Mouse (Mus musculus) liver, postnatal 0 days (tissue): ENCODE data around the gene Rbfox2.

Source experiments
- CTCF ChIP-seq: sonication (generic); IDR thresholded peaks from 2 replicates; pipeline ENCODE4 v1.5.1; 2016; ENCODE audit warnings: antibody characterized with exemption, low read depth
- EP300 ChIP-seq: IDR thresholded peaks from 2 replicates; pipeline ENCODE4 v1.6.1; 2016; ENCODE audit warnings: antibody characterized with exemption, low read depth, mild to moderate bottlenecking

DNA sequence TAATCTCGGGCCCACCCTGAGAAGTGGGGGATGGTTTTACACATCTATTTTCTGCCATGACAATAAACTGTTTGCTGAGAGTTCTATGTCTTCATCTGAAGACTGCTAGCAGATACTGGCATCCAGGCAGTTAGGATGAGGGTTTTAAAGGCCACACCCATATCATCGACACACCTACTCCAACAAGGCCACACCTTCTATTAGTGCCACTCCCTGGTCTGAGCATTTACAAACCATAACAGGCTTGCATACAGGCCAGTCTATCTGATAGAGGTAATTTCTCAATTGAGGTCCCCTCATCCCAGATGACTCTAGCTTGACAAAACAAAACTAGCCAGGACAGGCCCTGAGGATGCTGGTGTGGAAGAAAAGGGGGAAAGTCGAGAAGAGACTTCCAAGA is 271.2 kb downstream of the Rbfox2 start:
- TF ChIP-seq CTCF, result no peak
- TF ChIP-seq EP300, result no peak
